Mouse (Mus musculus) midbrain, embryonic 15.5 days (tissue): Measurements from ENCODE around the gene Kdelr1. TPM values are rescaled to one million over a fixed set of nuclear protein-coding genes. Genes with fewer than 3 reads are reported as not detected.
A peak's percentile ranks its signal among the peaks of the same experiment; 100 is the strongest.

ENCODE experiments used
- ATAC-seq: fragments of 200-750 bp; cut with Nextera tagmentation; replicated peaks from 2 replicates; pipeline ENCODE4 v1.8.0; 2017; ENCODE audit warnings: moderate TSS enrichment
- H3K27ac ChIP-seq: fragments of 300-500 bp; sonication (generic); 2 replicates; pipeline ENCODE4 v1.5.1; 2015; ENCODE audit warnings: mild to moderate bottlenecking, inconsistent platforms
- H3K27me3 ChIP-seq: fragments of 300-500 bp; sonication (generic); replicated peaks from 2 replicates; pipeline ENCODE4 v1.6.1; 2015; ENCODE audit warnings: inconsistent platforms
- H3K36me3 ChIP-seq: fragments of 300-500 bp; sonication (generic); replicated peaks from 2 replicates; pipeline ENCODE4 v1.6.1; 2015; ENCODE audit warnings: inconsistent platforms
- H3K4me1 ChIP-seq: fragments of 300-500 bp; sonication (generic); 2 replicates; pipeline ENCODE4 v1.6.1; 2015; ENCODE audit warnings: inconsistent platforms
- H3K4me2 ChIP-seq: fragments of 300-500 bp; sonication (generic); 2 replicates; pipeline ENCODE4 v1.6.1; 2015; ENCODE audit warnings: inconsistent platforms, mild to moderate bottlenecking, moderate library complexity
- H3K4me3 ChIP-seq: fragments of 300-500 bp; sonication (generic); 2 replicates; pipeline ENCODE4 v1.5.1; 2015; ENCODE audit warnings: mild to moderate bottlenecking, inconsistent platforms
- H3K9ac ChIP-seq: fragments of 300-500 bp; sonication (generic); 2 replicates; pipeline ENCODE4 v1.6.1; 2015; ENCODE audit warnings: mild to moderate bottlenecking, inconsistent platforms
- H3K9me3 ChIP-seq: fragments of 300-500 bp; sonication (generic); 2 replicates; pipeline ENCODE4 v1.6.1; 2016; ENCODE audit warnings: inconsistent platforms
- WGBS: fragments of 180-500 bp; shearing (Covaris S2); methylation state at CpG from one replicate; pipeline ENCODE4 v1.1.7; 2015; ENCODE audit warnings: mixed read lengths; 5-methylcytosine and 5-hydroxymethylcytosine counted together
- polyA plus RNA-seq: library from polyadenylated mRNA; unstranded; fragments of >200 nt; fragmentation: Nextera tagmentation; extraction: Ambion mirVana; gene quantifications from 2 replicates; pipeline ENCODE4 v1.2.1, GENCODE M21; 2015

Gene Kdelr1
- polyA plus RNA-seq, 1 experiment from 2014 or later = 53.0 TPM

DNA sequence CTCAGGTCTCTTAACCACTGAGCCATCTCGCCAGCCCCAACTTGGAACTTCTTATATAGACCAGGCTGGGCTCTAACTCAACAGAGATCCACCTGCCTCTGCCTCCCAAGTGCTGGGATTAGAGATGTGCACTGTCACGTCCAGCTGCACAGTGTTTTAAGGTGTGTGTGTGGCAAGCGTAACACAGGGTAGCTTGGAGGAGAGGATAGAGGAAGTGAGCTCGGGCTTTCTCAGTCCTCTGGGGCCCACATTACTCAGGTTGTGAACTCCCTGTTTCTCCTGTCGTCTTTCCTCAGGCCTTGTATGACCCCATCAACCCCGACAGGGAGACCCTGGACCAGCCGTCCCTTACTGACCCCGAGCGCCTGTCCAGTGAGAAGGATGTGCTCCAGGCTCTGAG lies 34.0 kb downstream of the Kdelr1 start:
- Histone ChIP-seq H3K27me3 (no peaks in the 10 kb centered on the region), H3K36me3 (peaks cover 15% of the 10 kb centered on the region), H3K4me1 (no peaks in the 10 kb centered on the region), H3K9me3 (no peaks in the 10 kb centered on the region), H3K27ac (no peak overlapping the region), H3K9ac (no peak overlapping the region), H3K4me3 (no peak overlapping the region), H3K4me2 (no peak overlapping the region)
- 95% methylated on average over 9 of the region's 9 CpGs for WGBS
- no peak for ATAC-seq

DNA sequence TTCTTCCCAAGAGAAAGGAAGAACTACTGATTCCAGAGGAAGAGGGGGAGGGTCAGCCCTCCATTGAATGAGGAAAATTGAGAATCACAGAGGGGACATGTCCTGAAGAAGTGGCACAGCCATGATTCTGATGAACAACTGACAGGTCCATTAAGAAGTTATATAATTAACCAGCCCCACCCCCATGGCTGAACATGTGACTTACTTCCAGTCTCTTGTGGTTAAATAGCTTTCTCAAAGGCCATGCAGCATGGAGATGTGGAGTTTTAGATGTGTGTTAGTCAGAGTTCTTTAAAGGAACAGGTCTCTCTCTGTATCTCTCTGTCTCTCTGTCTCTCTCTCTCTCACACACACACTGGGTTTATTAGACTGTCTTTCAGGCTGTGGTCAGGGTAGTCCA lies 35.8 kb downstream of the Kdelr1 start:
- H3K27me3 ChIP-seq = no peaks in the 10 kb centered on the region
- H3K27ac ChIP-seq = no peak overlapping the region
- peaks cover 15% of the 10 kb centered on the region for H3K36me3 ChIP-seq
- no peak overlapping the region for H3K9ac ChIP-seq
- no peak for ATAC-seq
- no peak overlapping the region for H3K4me2 ChIP-seq
- H3K4me1 ChIP-seq = no peaks in the 10 kb centered on the region
- no peak overlapping the region for H3K4me3 ChIP-seq
- no peaks in the 10 kb centered on the region for H3K9me3 ChIP-seq

DNA sequence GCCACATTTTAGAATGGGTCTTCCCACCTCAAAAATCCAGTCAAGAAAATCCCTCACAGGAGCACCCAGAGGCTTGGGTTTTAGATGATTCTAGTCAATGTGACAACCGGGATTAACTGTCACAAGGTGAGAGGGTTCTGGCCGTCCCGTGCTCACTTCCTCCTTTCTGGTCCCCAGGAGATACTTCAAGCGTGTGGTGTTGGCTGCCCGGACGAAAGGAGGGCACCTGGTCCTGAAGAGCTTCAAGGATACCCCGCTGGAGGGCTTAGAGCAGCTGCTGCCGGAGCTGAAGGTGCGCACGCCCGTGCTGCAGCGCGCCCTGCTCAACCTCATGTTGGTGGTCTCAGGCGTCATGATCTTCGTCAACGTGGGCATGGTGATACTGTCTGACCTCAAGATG lies 36.6 kb downstream of the Kdelr1 start:
- WGBS = 92% methylated on average over 16 of the region's 16 CpGs
- H3K27ac ChIP-seq = no peak overlapping the region
- H3K9me3 ChIP-seq = no peaks in the 10 kb centered on the region
- no peaks in the 10 kb centered on the region for H3K27me3 ChIP-seq
- H3K9ac ChIP-seq = no peak overlapping the region
- no peak overlapping the region for H3K4me3 ChIP-seq
- ATAC-seq = no peak
- H3K36me3 ChIP-seq = peaks cover 15% of the 10 kb centered on the region
- no peaks in the 10 kb centered on the region for H3K4me1 ChIP-seq
- H3K4me2 ChIP-seq = no peak overlapping the region

DNA sequence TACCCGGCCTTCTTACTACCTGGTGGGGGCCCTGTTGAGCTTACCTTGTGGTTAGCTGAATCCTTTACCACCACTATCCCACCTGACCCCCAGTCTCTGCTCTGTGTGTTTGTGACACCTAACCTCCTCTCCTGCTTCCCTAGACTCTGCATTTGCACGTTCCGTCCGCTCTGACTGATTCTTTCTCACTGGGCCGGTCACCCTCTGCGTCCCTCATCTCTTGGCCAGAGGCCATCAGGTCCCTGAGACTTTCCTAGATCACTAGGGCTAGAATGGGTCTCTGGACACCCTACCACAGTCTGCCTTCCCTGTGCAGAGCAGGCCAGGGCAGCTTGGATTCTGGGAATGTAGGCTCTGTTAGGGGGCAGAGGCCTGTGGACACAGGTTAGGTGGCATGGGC lies 41.5 kb downstream of the Kdelr1 start:
- H3K36me3 ChIP-seq = peaks cover 15% of the 10 kb centered on the region
- WGBS = 88% methylated on average over 6 of the region's 6 CpGs
- H3K9me3 ChIP-seq = no peaks in the 10 kb centered on the region
- H3K27me3 ChIP-seq = 0 out of 2 replicates have a peak, but pooled peaks cover 1% of the 10 kb centered on the region
- ATAC-seq = no peak
- H3K4me3 ChIP-seq = no peak overlapping the region
- no peak overlapping the region for H3K4me2 ChIP-seq
- no peak overlapping the region for H3K27ac ChIP-seq
- peaks cover 25% of the 10 kb centered on the region for H3K4me1 ChIP-seq
- no peak overlapping the region for H3K9ac ChIP-seq

DNA sequence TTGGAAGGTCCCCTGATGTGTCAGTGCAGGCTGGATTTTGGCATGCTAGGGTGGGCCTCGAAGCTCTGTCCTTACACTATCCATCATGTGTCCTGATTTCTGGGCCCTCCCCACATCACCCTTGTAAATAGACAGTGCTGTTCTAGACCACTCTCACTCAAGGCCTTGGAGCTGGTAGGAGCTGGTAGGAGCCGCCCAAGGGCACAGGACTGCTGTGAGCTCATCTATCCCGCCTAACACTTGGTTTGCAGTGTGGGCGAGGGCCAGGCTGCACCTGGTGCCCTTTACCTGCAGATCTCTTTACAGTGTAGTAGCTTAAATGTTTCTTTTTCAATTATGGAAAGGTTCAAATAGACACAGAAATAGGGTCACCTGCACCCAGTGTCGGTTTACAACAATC lies 42.4 kb downstream of the Kdelr1 start:
- Histone ChIP-seq H3K9ac (no peak overlapping the region), H3K4me1 (peaks cover 25% of the 10 kb centered on the region)
- WGBS = 92% methylated on average over 5 of the region's 5 CpGs

DNA sequence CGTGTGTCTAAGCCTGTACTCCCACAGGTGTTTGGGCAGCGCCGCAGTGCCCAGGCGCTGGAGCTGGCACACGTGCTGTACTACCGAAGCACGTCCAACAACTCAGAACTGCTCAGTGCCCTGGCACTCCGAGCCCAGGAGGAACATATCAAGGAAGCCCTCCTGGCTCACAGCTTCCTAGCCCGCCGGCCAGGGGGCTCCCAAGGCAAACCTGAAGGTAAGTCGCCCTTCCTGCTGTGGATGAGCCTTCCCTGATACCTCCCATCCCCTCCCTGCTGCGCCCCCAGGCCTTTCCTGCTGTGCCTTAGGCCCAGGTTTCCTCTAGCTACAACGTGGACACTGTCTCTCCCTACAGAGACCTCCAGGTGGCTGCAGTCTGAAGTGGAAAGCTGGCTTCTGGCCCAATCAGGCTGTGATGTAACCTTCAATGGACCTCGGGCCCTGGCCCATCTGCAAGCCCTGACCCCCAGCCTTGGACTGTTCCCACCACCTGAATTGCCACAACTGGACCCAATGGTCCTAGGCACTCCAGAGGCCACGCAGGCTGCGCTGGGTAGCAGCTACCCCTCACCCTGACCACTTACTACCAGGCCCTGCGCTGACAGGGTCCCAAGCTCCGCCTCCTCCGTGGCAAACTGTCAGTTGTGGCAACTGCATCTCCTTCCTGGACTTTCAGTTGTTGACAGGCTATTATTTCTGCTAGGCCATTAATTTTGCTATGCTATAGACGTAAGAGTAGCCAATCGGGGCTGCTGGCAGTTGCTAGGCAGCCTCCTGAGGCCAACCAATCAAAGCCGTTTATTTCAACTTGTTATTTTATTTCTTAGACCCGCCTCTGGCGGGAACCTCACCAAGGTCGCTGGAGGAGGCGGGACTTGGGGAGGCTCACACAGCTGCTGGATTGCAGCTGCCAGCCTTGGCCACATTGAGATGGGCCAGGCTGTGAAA lies 43.8 kb downstream of the Kdelr1 start:
- H3K9ac ChIP-seq = peak overlapping the region; percentile 40
- H3K4me3 ChIP-seq = peak overlapping the region; percentile 31
- peak overlapping the region; percentile 88 for H3K27ac ChIP-seq
- H3K9me3 ChIP-seq = no peaks in the 10 kb centered on the region
- 0 out of 2 replicates have a peak, but pooled peaks cover 3% of the 10 kb centered on the region for H3K27me3 ChIP-seq
- peak overlapping the region; percentile 60 for H3K4me2 ChIP-seq
- WGBS = 32% methylated on average over 26 of the region's 26 CpGs
- ATAC-seq = peak; percentile 89
- H3K36me3 ChIP-seq = no peaks in the 10 kb centered on the region
- H3K4me1 ChIP-seq = peaks cover 25% of the 10 kb centered on the region

More for the DNA sequence above, 42.4 kb downstream of the Kdelr1 start:
- Histone ChIP-seq H3K4me3 (no peak overlapping the region), H3K9me3 (no peaks in the 10 kb centered on the region), H3K36me3 (peaks cover 8% of the 10 kb centered on the region; the same call in 1 of the 2 replicates), H3K27me3 (0 out of 2 replicates have a peak, but pooled peaks cover 3% of the 10 kb centered on the region), H3K4me2 (no peak overlapping the region), H3K27ac (no peak overlapping the region)
- ATAC-seq = no peak

DNA sequence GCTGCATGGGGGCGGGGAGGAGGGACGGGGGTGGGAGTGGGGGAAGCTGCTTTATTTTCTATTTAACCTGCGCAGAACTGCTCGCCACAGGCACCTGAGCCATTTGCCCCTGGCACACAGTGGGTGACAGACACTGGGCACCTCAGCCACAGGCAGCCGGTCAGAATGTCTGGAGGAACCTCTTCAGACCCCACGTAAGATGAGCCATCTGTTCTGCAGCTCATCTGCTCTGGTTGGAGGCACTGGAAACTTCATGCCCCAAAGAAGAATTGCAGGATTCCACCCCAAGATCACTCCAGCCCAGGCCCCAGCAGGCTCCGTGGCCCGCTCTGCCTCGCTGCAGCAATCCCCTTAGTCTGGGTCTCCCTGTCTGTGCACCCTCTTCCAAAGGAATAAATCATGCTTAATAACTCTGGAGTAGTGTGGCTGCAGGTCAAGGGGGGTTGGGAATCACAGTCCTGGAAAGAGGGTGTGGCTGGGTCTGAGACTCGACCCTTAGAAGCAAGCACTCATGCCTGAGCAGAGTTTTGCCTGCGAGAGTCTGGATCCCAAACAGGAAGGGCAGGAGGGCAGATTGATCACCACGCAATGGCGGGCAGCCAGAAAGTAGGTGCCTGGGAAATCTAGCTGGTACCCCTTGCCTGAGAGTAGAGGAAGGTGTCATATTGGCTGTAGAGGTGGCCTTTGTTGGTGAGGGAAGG lies 44.6 kb downstream of the Kdelr1 start:
- WGBS = 38% methylated on average over 13 of the region's 13 CpGs
- Histone ChIP-seq H3K4me1 (peaks cover 25% of the 10 kb centered on the region), H3K9ac (peak overlapping the region; percentile 27; the same call in 1 of the 2 replicates), H3K4me2 (peak overlapping the region; percentile 60), H3K4me3 (peak overlapping the region; percentile 31), H3K27me3 (0 out of 2 replicates have a peak, but pooled peaks cover 3% of the 10 kb centered on the region), H3K36me3 (no peaks in the 10 kb centered on the region), H3K27ac (peak overlapping the region; percentile 88), H3K9me3 (no peaks in the 10 kb centered on the region)
- ATAC-seq = peak; percentile 9

DNA sequence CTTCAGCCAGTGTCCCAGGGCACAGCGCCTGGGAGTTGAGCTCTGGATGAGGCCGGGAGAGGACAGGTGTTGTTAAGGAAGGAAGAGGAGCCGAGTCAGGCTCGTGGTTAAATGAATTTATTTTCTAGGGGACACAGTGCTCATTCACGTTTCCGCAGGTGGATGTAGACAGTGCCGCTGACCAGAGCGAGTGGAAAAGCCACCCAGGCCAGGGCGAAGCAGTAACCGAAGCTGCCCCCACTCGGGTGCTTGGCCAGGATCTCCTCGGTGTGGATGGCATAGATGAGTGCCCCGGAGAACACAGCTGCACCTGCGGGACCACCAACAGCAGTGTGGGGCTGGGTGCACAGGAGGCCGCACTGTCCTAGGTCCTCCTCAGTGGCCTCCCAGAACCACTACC lies 45.4 kb downstream of the Kdelr1 start:
- Histone ChIP-seq H3K27ac (no peak overlapping the region), H3K9me3 (no peaks in the 10 kb centered on the region), H3K4me3 (no peak overlapping the region), H3K9ac (no peak overlapping the region), H3K4me2 (no peak overlapping the region), H3K36me3 (no peaks in the 10 kb centered on the region), H3K27me3 (0 out of 2 replicates have a peak, but pooled peaks cover 3% of the 10 kb centered on the region), H3K4me1 (peaks cover 32% of the 10 kb centered on the region)
- 85% methylated on average over 15 of the region's 15 CpGs for WGBS
- ATAC-seq = no peak

DNA sequence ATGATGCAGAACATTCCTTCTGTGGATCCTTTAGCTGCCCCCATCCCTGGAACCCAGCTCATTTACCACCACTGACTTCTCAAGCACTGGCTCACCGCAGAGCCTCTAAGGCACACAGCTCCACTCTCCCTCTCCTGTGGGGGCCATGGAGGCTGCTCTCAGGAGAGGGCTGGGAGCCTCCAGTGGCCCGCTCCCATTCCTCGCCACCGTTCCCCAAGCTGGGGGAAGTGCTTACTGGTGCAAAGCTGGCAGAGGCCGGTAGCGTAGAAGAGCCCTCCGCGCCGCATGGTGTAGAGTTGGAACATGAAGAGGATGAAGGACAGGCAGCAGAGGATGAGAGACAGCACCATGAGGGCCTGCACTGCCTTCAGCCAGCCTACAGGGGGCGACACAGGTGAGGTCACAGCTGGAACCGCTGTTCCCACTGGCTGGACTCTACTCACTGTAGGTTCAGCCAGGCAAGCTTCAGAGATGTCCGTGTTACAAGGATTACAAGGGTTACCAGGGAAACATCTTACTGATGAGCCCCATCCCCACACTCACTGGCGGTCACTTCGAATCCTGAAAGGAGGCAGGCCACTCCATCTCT lies 46.6 kb downstream of the Kdelr1 start:
- Histone ChIP-seq H3K4me2 (no peak overlapping the region), H3K4me3 (no peak overlapping the region), H3K9me3 (no peaks in the 10 kb centered on the region), H3K4me1 (peaks cover 38% of the 10 kb centered on the region), H3K36me3 (no peaks in the 10 kb centered on the region), H3K27me3 (0 out of 2 replicates have a peak, but pooled peaks cover 3% of the 10 kb centered on the region), H3K9ac (no peak overlapping the region), H3K27ac (no peak overlapping the region)
- no peak for ATAC-seq
- WGBS = 57% methylated on average over 14 of the region's 14 CpGs

DNA sequence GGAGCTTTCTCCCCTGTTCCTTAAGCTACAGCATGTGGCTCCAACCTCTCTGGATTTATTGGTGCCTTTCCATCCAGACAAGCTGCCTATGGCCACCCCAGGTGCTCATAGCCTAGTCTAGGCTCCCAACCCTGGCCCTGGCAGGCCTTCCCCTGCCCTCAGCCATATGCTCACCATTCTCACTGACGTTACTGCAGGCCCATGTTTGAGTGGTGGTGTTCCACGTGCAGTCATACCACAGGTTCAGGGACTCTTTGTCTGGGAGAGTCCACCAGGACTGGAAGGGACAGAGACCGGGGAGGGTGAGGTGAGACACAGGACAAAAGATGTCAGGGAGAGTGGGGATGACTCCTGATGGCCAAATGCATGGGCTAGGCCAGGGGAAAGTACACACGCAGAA lies 47.2 kb downstream of the Kdelr1 start:
- no peak overlapping the region for H3K4me3 ChIP-seq
- 0 out of 2 replicates have a peak, but pooled peaks cover 3% of the 10 kb centered on the region for H3K27me3 ChIP-seq
- peaks cover 40% of the 10 kb centered on the region for H3K4me1 ChIP-seq
- 90% methylated on average over 4 of the region's 4 CpGs for WGBS
- no peaks in the 10 kb centered on the region for H3K36me3 ChIP-seq
- no peak overlapping the region for H3K9ac ChIP-seq
- H3K4me2 ChIP-seq = no peak overlapping the region
- no peaks in the 10 kb centered on the region for H3K9me3 ChIP-seq
- no peak for ATAC-seq
- H3K27ac ChIP-seq = no peak overlapping the region

DNA sequence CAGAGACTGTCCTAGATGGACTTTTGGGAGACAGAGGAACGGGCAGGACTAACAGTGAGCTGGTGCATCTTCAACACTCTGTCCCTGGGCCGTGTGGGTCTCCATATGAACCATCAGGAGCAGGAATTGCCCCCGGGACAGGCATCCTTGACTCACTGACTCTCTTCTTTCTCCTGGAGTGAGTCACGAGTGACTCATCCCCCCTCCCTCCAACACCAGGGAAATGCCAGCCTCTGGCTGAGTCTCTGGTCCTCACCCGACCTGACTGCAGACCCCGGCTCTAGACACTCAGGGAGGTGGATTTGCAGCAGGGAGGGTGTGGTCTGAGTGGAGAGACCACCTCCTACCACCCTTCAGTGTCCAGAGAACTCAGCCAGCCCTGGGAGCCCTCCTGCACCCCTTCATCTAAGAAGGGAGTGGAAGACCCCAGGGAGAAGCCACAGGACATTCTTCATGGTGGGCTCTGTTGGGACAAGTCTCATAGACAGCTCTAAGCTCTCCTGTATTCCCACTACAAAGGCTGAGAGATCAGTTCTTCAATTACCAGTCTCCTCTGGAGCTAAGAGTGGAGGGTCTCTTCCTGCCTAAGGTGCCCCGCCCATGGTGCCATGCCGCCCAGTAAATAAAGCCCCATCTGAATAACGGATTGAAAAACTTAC lies 48.1 kb downstream of the Kdelr1 start:
- 0 out of 2 replicates have a peak, but pooled peaks cover 3% of the 10 kb centered on the region for H3K27me3 ChIP-seq
- peak overlapping the region; percentile 2; the same call in 1 of the 2 replicates for H3K4me3 ChIP-seq
- no peaks in the 10 kb centered on the region for H3K9me3 ChIP-seq
- no peak overlapping the region for H3K9ac ChIP-seq
- WGBS = 59% methylated on average over 9 of the region's 9 CpGs
- H3K36me3 ChIP-seq = no peaks in the 10 kb centered on the region
- no peak overlapping the region for H3K27ac ChIP-seq
- peaks cover 36% of the 10 kb centered on the region for H3K4me1 ChIP-seq
- H3K4me2 ChIP-seq = 0 out of 2 replicates have a peak overlapping the region, but pooled peaks have one; percentile 3
- ATAC-seq = no peak
